Mouse (Mus musculus): ENCODE measurements at regions not wholly inside any gene's neighbourhood (a gene's known extent, or its start where the extent isn't known, plus 50 kb on each side); places are given as distances from the start of the nearest gene placed in this dataset.

GRCm38 (mm10) chr1:57032407-57032806 is 54.0 kb upstream of the Satb2 start:
- WGBS = 67% methylated on average over 2 of the region's 2 CpGs
- Histone ChIP-seq H3K9ac (ENCODE audit: low read depth, low read length) (no peak overlapping the region), H3K4me1 (ENCODE audit: control insufficient read depth, insufficient read depth, low read length) (no peaks in the 10 kb centered on the region), H3K36me3 (ENCODE audit: control insufficient read depth, insufficient read depth, low read length) (no peaks in the 10 kb centered on the region), H3K27me3 (ENCODE audit: control insufficient read depth, insufficient read depth, low read length) (no peaks in the 10 kb centered on the region), H3K79me2 (replicated peaks; ENCODE audit: control insufficient read depth, insufficient read depth, low read length) (no peaks in the 10 kb centered on the region), H3K27ac (no peak overlapping the region), H3K4me3 (no peak overlapping the region)
- DNase-seq = no peak
- TF ChIP-seq CTCF (IDR thresholded peaks at IDR 0.05) (no peak), POLR2A (IDR thresholded peaks at IDR 0.05; ENCODE audit: insufficient read depth, low read depth, low read length) (no peak), EP300 (IDR thresholded peaks at IDR 0.05; ENCODE audit: insufficient read depth, low read depth, low read length) (no peak)
- intact Hi-C loops (cut with DNase I) = no loop called here

- Histone ChIP-seq H3K9ac (ENCODE audit: low read depth, low read length) (no peak overlapping the region), H3K27me3 (ENCODE audit: control insufficient read depth, insufficient read depth, low read length) (no peaks in the 10 kb centered on the region), H3K4me1 (ENCODE audit: control insufficient read depth, insufficient read depth, low read length) (no peaks in the 10 kb centered on the region), H3K4me3 (no peak overlapping the region), H3K36me3 (ENCODE audit: control insufficient read depth, insufficient read depth, low read length) (no peaks in the 10 kb centered on the region), H3K27ac (no peak overlapping the region), H3K79me2 (replicated peaks; ENCODE audit: control insufficient read depth, insufficient read depth, low read length) (no peaks in the 10 kb centered on the region)
- no peak for DNase-seq
- intact Hi-C loops (cut with DNase I) = no loop called here
- 87% methylated on average over 2 of the region's 2 CpGs for WGBS
- TF ChIP-seq EP300 (IDR thresholded peaks at IDR 0.05; ENCODE audit: insufficient read depth, low read depth, low read length) (no peak), CTCF (IDR thresholded peaks at IDR 0.05) (no peak), POLR2A (IDR thresholded peaks at IDR 0.05; ENCODE audit: insufficient read depth, low read depth, low read length) (no peak)
These were observed 54.8 kb upstream of the Satb2 start for GRCm38 (mm10) chr1:57033244-57033643.

DNA sequence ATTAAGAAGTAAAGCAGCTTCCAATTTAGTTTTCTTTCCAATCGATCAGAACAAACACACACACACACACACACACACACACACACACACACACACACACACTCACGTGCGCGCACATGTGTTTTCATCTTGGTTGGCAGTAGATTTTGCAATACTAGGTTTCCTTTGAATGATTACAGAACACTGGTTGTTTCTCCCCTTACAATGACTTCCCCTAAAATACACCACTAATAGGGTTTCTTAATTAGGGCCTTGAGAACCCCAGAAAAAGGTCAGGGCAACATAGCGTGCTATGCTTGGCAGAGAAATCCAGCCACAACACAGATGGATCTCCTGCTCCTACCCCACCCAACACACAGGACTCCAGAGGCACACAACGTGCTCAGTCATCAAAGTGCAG is 56.0 kb upstream of the Satb2 start:
- H3K27ac ChIP-seq = no peak overlapping the region
- H3K27me3 ChIP-seq (ENCODE audit: control insufficient read depth, insufficient read depth, low read length) = no peaks in the 10 kb centered on the region
- no peak for DNase-seq
- H3K79me2 ChIP-seq (replicated peaks; ENCODE audit: control insufficient read depth, insufficient read depth, low read length) = no peaks in the 10 kb centered on the region
- no peaks in the 10 kb centered on the region for H3K36me3 ChIP-seq (ENCODE audit: control insufficient read depth, insufficient read depth, low read length)
- no peak for TF ChIP-seq POLR2A (IDR thresholded peaks at IDR 0.05; ENCODE audit: insufficient read depth, low read depth, low read length)
- TF ChIP-seq EP300 (IDR thresholded peaks at IDR 0.05; ENCODE audit: insufficient read depth, low read depth, low read length) = no peak
- TF ChIP-seq CTCF (IDR thresholded peaks at IDR 0.05) = no peak
- 80% methylated on average over 6 of the region's 6 CpGs for WGBS
- intact Hi-C loops (cut with DNase I) = no loop called here
- no peaks in the 10 kb centered on the region for H3K4me1 ChIP-seq (ENCODE audit: control insufficient read depth, insufficient read depth, low read length)
- H3K9ac ChIP-seq (ENCODE audit: low read depth, low read length) = no peak overlapping the region
- no peak overlapping the region for H3K4me3 ChIP-seq

- no peak for DNase-seq
- 70% methylated on average over 3 of the region's 3 CpGs for WGBS
- H3K4me3 ChIP-seq = no peak overlapping the region
- intact Hi-C loops (cut with DNase I) = no loop called here
- H3K4me1 ChIP-seq (ENCODE audit: control insufficient read depth, insufficient read depth, low read length) = no peaks in the 10 kb centered on the region
- H3K79me2 ChIP-seq (replicated peaks; ENCODE audit: control insufficient read depth, insufficient read depth, low read length) = no peaks in the 10 kb centered on the region
- H3K36me3 ChIP-seq (ENCODE audit: control insufficient read depth, insufficient read depth, low read length) = no peaks in the 10 kb centered on the region
- no peak overlapping the region for H3K9ac ChIP-seq (ENCODE audit: low read depth, low read length)
- no peak overlapping the region for H3K27ac ChIP-seq
- TF ChIP-seq POLR2A (IDR thresholded peaks at IDR 0.05; ENCODE audit: insufficient read depth, low read depth, low read length) (no peak), EP300 (IDR thresholded peaks at IDR 0.05; ENCODE audit: insufficient read depth, low read depth, low read length) (no peak), CTCF (IDR thresholded peaks at IDR 0.05) (no peak)
- H3K27me3 ChIP-seq (ENCODE audit: control insufficient read depth, insufficient read depth, low read length) = no peaks in the 10 kb centered on the region
These were observed 57.9 kb upstream of the Satb2 start for GRCm38 (mm10) chr1:57036382-57036781.

GRCm38 (mm10) chr1:57040201-57040600 is 61.8 kb upstream of the Satb2 start:
- no peak overlapping the region for H3K4me3 ChIP-seq
- H3K27ac ChIP-seq = no peak overlapping the region
- H3K4me1 ChIP-seq (ENCODE audit: control insufficient read depth, insufficient read depth, low read length) = no peaks in the 10 kb centered on the region
- DNase-seq = no peak
- H3K79me2 ChIP-seq (replicated peaks; ENCODE audit: control insufficient read depth, insufficient read depth, low read length) = no peaks in the 10 kb centered on the region
- no peak overlapping the region for H3K9ac ChIP-seq (ENCODE audit: low read depth, low read length)
- intact Hi-C loops (cut with DNase I) = no loop called here
- TF ChIP-seq CTCF (IDR thresholded peaks at IDR 0.05) (no peak), EP300 (IDR thresholded peaks at IDR 0.05; ENCODE audit: insufficient read depth, low read depth, low read length) (no peak), POLR2A (IDR thresholded peaks at IDR 0.05; ENCODE audit: insufficient read depth, low read depth, low read length) (no peak)
- H3K36me3 ChIP-seq (ENCODE audit: control insufficient read depth, insufficient read depth, low read length) = no peaks in the 10 kb centered on the region
- 39% methylated on average over 8 of the region's 8 CpGs for WGBS
- no peaks in the 10 kb centered on the region for H3K27me3 ChIP-seq (ENCODE audit: control insufficient read depth, insufficient read depth, low read length)

DNA sequence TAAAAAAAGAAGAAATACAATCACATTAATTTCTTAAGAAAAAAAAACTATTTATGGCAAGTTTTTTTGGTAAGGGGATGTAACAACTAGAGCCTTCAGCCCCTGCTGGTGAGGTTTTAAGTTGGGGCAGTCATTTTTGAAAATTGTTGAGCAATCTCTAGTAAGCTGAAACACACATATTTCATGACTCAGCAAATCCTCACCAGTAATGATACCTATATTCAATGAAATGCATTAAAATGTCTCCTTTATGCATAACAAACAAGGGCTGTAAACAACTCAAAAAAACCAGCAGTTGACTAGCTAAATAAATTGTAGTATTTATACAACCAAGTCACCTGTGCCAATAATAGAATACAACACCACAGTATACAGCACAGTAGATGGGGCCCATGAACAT is 63.1 kb upstream of the Satb2 start:
- Histone ChIP-seq H3K27me3 (ENCODE audit: control insufficient read depth, insufficient read depth, low read length) (no peaks in the 10 kb centered on the region), H3K9ac (ENCODE audit: low read depth, low read length) (no peak overlapping the region)

More for the DNA sequence above, 63.1 kb upstream of the Satb2 start:
- no peaks in the 10 kb centered on the region for H3K36me3 ChIP-seq (ENCODE audit: control insufficient read depth, insufficient read depth, low read length)
- no peaks in the 10 kb centered on the region for H3K4me1 ChIP-seq (ENCODE audit: control insufficient read depth, insufficient read depth, low read length)
- intact Hi-C loops (cut with DNase I) = no loop called here
- no peak overlapping the region for H3K4me3 ChIP-seq
- no peak for DNase-seq
- no peak for TF ChIP-seq POLR2A (IDR thresholded peaks at IDR 0.05; ENCODE audit: insufficient read depth, low read depth, low read length)
- TF ChIP-seq CTCF (IDR thresholded peaks at IDR 0.05) = no peak
- TF ChIP-seq EP300 (IDR thresholded peaks at IDR 0.05; ENCODE audit: insufficient read depth, low read depth, low read length) = no peak
- no peak overlapping the region for H3K27ac ChIP-seq
- H3K79me2 ChIP-seq (replicated peaks; ENCODE audit: control insufficient read depth, insufficient read depth, low read length) = no peaks in the 10 kb centered on the region

Measured in heart, adult 2 months (tissue).